Mouse (Mus musculus): ENCODE measurements at regions not wholly inside any gene's neighbourhood (a gene's known extent, or its start where the extent isn't known, plus 50 kb on each side); places are given as distances from the start of the nearest gene placed in this dataset.

DNA sequence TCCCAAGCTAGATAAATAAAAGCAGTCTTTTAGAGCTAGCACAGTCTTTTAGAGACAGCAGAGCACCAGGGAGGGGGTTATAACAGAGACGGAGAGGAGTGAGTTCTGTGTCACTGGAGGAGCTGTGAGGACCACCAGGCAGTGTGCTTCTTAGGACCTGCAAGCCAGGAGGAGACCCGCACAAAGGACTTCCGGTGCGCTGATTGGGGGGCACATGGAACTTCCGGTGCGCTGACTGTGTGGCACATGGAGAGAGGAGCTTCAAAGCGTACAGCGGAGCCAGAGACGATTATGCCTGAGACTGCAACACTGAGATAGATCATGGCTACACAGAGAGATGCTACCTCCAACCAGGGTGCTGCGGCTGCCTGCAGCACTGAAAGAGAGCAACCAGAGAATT is 53.4 kb downstream of the Rpl37a start:
- DNase-seq, result no peak

DNA sequence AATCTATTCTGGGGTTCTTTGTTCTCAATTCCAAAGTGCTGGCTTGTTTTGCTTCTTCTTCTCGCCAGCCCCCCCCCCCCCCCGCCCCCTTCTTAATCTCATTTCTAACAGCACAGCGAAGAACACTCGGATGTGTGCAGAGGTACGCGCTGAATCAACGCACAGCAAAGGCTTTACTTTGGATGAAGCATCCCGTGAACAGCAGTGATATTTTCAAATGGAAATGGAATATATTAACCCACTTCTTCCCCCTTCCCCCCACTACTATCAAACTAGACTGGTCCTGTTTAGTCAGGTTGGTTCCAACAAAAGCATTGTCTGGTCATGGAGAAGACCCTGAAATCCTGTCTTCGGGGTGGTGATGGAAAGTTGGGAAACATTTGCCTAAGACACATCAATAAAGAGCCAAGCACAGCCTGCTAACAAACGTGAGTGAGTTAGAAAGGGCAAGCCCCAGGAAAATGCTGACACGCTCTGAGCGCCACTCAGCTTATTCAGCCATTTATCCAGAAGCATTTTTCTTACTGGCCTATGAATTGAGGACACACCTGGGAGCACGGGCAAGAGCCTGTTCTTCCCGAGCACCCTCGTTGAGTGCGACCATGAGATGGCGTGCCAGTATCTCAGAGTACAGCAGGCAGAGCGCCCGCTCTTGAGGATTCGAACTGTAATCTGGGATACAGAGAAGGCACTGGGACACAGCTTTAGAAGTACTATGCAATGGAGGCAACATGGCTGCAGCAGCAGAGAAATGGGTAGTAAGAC is 54.1 kb downstream of the Rpl37a start:
- no peak for DNase-seq

- no peak for DNase-seq
Measured at GRCm38 (mm10) chr1:72769428-72769827, 54.9 kb upstream of the Igfbp2 start.

GRCm38 (mm10) chr1:72772708-72773107 is 51.6 kb upstream of the Igfbp2 start:
- no peak for DNase-seq

- DNase-seq, result peak; percentile 19 to 24
Measured at GRCm38 (mm10) chr1:72773234-72773633, 51.1 kb upstream of the Igfbp2 start.

All from kidney, adult 8-10 months (tissue).